Mouse (Mus musculus): ENCODE data around the gene Foxred1.

DNA sequence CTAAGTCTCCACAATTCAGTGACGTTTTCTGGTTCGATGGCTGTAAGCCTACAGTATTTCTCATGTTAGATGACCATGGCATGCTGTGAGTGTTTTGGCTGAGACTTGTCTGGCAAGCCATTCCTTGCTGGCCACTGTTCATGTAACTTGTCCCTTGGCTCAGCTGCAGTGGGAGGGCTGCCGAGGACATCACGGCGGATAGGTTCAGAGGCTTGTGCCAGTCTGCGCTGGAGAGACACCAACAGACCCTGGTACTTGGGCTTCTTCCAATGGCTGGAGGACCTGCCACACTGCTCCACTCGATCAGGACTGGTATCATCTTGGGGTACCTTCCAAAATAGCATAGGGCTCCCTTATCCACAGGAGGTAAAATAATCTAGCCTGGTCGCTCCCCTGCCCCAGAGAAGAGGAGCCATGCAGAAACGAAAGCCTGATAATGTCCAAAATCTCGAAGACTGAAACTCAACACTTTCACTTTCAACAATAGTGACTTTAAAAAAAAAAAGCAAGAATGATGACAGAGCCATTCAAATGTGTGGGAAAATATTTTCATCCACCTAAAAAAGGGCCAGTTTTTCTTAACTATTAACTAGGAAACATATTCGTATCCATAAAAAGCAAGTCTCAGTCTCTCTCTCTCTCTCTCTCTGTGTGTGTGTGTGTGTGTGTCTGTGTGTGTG is 47.7 kb downstream of the Foxred1 start:
- TF ChIP-seq CTCF (IDR thresholded peaks at IDR 0.05; ENCODE audit: low read depth) (no peak), EP300 (IDR thresholded peaks at IDR 0.05; ENCODE audit: low read depth) (no peak)

Measured in liver, embryonic 14.5 days (tissue).